Mouse (Mus musculus) frontal cortex, postnatal 36 days (tissue): ENCODE measurements around the gene Fitm1.

Experiments
- DNase-seq, 2 experiments: peaks; one replicate each; pipeline ENCODE4 v3.0.0; 2022; ENCODE audit warnings: low spot score in 2 of 2

Gene Fitm1

GRCm38 (mm10) chr14:55575302-55575701, at the start of gene Fitm1:
Gene Fitm1 (plus strand): TSS chr14:55575617.
- DNase-seq = no peak

- DNase-seq = no peak
Observed at GRCm38 (mm10) chr14:55526674-55527073, 48.7 kb upstream of the Fitm1 start.

DNA sequence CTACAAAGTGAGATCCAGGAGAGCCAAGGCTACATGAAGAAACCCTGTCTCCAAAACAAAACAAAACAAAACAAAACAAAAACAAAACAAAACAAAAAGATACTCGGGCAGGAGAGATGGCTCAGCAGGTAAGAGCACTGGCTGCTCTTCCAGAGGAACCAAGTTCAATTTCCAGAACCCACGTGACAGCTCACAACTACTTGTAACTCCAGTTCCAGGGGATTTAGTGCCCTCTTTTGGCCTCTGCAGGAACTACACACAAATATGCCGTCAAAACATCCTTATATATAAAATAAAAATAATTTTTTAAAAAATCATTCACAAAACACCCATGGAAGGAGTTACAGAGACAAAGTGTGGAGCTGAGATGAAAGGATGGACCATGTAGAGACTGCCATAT, 47.5 kb upstream of the Fitm1 start:
- peak in 1 of 2 experiments; percentile 41 for DNase-seq

DNA sequence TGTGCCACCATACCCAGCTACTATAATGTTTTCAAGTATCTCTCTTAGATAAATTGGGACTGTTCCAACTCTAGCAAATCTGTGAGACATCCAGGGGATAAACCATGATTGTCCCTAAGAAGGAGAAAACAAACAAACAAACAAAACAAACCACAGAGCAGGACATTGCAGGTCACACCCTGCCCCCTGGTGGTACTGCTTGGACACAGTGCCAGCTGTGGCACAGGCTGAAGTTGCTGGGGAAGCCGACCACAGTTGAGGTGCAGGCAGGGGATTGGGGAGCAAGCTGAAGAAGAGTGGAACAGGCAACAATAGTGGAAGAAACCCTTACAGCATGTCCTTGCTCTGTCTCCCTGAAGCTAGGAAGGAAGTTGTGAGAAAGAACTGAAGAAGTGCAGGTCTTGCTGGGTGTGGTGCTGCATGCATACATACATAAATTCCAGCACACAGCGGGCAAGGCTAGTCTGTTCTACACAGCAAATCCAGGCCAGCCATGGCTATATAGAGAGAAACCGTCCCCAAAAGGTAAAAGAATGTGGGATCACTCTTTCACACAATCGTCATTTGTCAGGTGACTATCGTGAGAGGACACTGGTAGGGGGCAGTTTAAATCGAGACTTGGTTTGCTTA, 39.2 kb upstream of the Fitm1 start:
- DNase-seq = peak in 1 of 2 experiments; percentile 28

- peak; percentile 77 to 80 for DNase-seq
Observed at GRCm38 (mm10) chr14:55540067-55540786, 35.2 kb upstream of the Fitm1 start, which contains the start of gene Pck2. Gene Pck2 (plus strand): TSS chr14:55540266.

GRCm38 (mm10) chr14:55540787-55541321, 34.6 kb upstream of the Fitm1 start:
- peak; percentile 63 to 84 for DNase-seq

- no peak for DNase-seq
Observed at GRCm38 (mm10) chr14:55542268-55542667, 33.1 kb upstream of the Fitm1 start.

DNA sequence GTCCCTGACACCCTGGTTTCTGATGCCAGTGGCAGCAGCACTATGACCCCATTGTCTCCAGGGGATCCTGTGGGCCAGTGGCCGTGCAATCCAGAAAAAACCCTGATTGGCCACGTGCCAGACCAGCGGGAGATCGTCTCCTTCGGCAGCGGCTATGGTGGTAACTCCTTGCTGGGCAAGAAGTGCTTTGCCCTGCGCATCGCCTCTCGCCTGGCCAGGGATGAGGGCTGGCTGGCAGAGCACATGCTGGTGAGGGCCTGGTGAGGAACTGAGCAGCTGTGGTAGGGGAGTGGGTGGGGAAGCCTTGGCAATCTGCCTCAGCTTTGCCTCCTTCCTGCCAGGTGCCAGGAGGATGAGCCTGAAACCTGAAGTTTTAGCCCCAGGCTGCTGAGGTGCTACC, 31.1 kb upstream of the Fitm1 start:
- no peak for DNase-seq

GRCm38 (mm10) chr14:55550191-55550590, 25.2 kb upstream of the Fitm1 start:
- no peak for DNase-seq

- DNase-seq = no peak
Observed at GRCm38 (mm10) chr14:55551347-55551746, 24.1 kb upstream of the Fitm1 start.

DNA sequence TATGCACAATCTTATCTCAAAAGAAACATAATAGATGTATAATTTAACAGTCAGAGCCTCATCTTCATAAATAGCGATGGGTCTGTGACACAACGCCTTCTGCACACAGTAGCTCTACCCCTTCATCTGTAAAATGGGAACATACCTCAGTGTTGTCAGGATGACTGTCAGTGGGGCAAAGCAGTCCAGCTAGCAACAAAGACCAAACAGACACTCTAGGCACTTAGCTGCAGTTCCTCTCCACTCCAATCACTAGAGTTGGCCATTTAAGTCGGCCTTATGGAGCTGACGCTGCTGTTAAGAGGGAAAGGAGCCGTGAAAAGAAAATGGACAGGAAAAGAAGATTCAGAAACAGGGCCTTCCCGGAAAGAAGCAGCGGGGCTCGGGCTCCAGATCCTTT, 23.6 kb upstream of the Fitm1 start:
- no peak for DNase-seq

DNA sequence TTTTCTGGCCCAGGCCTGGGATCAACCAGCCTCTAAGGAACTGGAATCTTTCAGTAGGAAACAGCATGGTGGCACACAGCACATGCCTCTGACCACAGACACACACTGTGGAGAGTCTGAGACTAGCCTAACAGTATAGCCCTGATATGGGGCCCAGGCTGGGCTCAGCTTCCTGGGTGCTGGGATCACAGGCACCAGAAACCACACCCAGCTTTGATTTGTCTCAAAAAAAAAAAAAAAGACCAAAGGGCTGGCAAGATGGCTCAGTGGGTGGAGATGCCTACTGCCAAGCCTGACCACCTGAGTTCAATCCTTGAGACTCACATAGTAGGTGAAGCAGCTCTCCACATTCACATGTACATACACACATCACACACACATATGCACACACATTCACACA, 20.8 kb upstream of the Fitm1 start:
- no peak for DNase-seq

DNA sequence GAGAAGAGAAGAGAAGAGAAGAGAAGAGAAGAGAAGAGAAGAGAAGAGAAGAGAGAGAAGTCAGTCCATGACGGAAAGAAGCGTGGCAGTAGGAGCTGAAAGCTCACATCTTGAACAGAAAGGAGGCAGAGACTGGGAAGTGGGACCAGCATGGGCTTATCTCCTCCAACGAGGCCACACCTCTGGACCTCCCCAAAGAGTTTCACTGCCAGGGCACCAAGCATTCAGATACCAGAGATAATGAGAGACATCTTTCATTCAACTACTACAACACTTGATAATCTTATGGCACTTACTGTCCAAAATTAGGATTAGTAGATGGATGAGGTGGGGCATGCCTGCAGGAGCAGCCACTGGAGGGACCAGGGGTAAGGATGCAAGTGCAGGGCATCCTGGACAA, 19.6 kb upstream of the Fitm1 start:
- no peak for DNase-seq

DNA sequence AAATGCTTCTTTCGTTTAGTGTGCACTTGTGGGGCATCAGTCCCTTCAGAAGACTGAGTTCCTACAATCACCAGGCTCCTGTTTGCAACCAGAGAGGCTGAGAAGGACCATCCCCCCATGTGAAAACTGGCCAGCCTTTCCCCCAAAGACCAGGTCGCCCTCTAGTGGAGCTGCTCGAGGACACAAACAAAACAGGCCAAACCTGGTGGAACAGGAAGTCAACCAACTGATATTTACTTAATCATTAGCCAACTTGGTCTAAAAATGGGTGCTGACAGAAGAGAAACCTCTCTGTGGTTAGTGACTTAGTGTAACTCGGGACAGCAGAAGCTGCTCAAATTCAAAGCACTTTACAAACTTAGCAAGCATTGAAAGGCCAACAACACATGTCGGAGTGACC, 18.4 kb upstream of the Fitm1 start:
- DNase-seq = peak; percentile 62 to 75

DNA sequence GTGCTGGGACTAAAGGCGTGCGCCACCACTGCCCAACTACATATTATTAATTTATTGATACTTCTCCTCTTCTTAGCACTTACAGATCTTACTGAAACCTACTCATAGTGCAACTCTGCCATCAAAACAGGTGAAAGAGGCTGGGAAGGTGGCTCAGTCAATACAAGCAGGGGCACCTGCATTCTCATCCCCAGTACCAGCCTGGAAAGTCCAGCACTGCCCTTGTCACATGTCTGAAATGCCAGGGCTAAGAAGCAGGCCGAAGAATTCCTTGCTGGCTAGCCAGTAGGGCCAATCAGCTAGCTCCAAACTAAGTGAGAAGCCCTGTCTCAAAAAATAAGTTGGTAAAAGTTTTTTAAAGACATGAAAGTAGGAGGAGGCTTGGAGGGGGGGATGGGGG, 17.8 kb upstream of the Fitm1 start:
- no peak for DNase-seq

- no peak for DNase-seq
Observed at GRCm38 (mm10) chr14:55558740-55559448, 16.5 kb upstream of the Fitm1 start.

- peak; percentile 88 to 89 for DNase-seq
Observed at GRCm38 (mm10) chr14:55559799-55560201, 15.6 kb upstream of the Fitm1 start, which contains the start of gene Dcaf11. Gene Dcaf11 (plus strand): TSS chr14:55560006.

- DNase-seq = peak; percentile 98 to 99
Observed at GRCm38 (mm10) chr14:55560202-55561073, 15.0 kb upstream of the Fitm1 start, which contains the start of gene A730061H03Rik. Gene A730061H03Rik (minus strand): TSS chr14:55560406.

DNA sequence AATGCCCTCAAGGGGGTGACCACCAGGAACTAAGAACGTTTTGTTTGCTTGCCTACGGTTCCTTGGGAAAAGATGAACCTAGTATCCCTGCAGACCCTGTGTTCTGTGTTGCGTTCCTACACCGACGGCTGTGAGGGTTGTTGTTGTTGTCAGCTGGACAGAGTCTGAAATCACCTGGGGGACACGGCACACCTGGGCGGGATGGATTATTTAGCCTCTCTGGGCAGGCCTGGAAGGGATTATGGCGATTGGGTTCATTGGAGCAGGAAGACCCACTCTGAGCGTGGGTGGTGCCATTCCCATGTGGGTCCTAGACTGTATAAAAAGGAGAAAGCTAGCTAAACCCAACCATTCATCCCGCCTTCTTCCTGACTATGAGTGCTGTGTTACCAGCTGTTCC, 13.6 kb upstream of the Fitm1 start:
- DNase-seq = no peak

GRCm38 (mm10) chr14:55563249-55563648, 12.2 kb upstream of the Fitm1 start:
- no peak for DNase-seq

DNA sequence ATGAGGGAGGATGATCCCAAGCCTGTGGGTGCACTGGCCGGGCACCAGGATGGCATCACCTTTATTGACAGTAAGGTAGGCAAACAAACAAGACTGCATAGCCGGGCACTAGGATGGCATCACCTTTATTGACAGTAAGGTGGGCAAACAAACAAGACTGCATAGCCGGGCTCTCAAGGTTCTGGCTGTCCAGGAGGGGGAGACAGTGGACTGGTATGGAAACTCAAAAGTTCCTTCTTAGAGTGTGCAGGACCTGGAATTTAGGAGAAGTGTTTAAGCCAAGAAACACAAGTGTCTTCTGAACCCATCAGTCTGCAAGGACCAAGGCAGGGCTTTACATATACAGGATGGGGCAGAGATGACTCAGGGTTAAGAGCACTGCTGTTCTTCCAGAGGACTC, 9.7 kb upstream of the Fitm1 start:
- no peak for DNase-seq
